Mouse (Mus musculus) kidney, embryonic 16.5 days (tissue): ENCODE data around the gene Smchd1. TPM values are rescaled to one million over a fixed set of nuclear protein-coding genes. Genes with fewer than 3 reads are reported as not detected.

Source experiments
- ATAC-seq: fragments of 200-750 bp; cut with Nextera tagmentation; 2 replicates; pipeline ENCODE4 v1.8.0; 2017; ENCODE audit warnings: moderate TSS enrichment; ENCODE audit not compliant: low FRiP score, low TSS enrichment
- H3K27ac ChIP-seq: fragments of 300-500 bp; sonication (generic); 2 replicates; pipeline ENCODE4 v1.5.1; 2014; ENCODE audit warnings: low read length
- H3K27me3 ChIP-seq: fragments of 300-500 bp; sonication (generic); 2 replicates; pipeline ENCODE4 v1.6.1; 2014; ENCODE audit warnings: low read length, control low read depth, mixed read lengths; ENCODE audit not compliant: insufficient read depth
- H3K36me3 ChIP-seq: fragments of 300-500 bp; sonication (generic); 2 replicates; pipeline ENCODE4 v1.6.1; 2014; ENCODE audit warnings: low read length, control low read depth, mixed read lengths; ENCODE audit not compliant: insufficient read depth
- H3K4me1 ChIP-seq: fragments of 300-500 bp; sonication (generic); 2 replicates; pipeline ENCODE4 v1.6.1; 2014; ENCODE audit warnings: low read length, control low read depth, mixed read lengths; ENCODE audit not compliant: insufficient read depth
- H3K4me2 ChIP-seq: fragments of 300-500 bp; sonication (generic); replicated peaks from 2 replicates; pipeline ENCODE4 v1.6.1; 2014; ENCODE audit warnings: low read depth, low read length
- H3K4me3 ChIP-seq: fragments of 300-500 bp; sonication (generic); 2 replicates; pipeline ENCODE4 v1.5.1; 2014; ENCODE audit warnings: mild to moderate bottlenecking, low read length
- H3K9ac ChIP-seq: fragments of 300-500 bp; sonication (generic); replicated peaks from 2 replicates; pipeline ENCODE4 v1.6.1; 2014; ENCODE audit warnings: low read length
- H3K9me3 ChIP-seq: fragments of 300-500 bp; sonication (generic); 2 replicates; pipeline ENCODE4 v1.6.1; 2016; ENCODE audit warnings: low read length, control low read depth
- WGBS: fragments of 180-500 bp; shearing (Covaris S2); extraction: QIAGEN DNeasy Blood & Tissue Kit; methylation state at CpG from one replicate; pipeline ENCODE4 v1.1.7; 2014; 5-methylcytosine and 5-hydroxymethylcytosine counted together
- polyA plus RNA-seq: library from polyadenylated mRNA; unstranded; fragments of >200 nt; fragmentation: Nextera tagmentation; extraction: Ambion mirVana; gene quantifications from 2 replicates; pipeline ENCODE4 v1.2.1, GENCODE M21; 2015

Smchd1 gene
- polyA plus RNA-seq, result 54.7 and 69.7 TPM in 2 replicates

DNA sequence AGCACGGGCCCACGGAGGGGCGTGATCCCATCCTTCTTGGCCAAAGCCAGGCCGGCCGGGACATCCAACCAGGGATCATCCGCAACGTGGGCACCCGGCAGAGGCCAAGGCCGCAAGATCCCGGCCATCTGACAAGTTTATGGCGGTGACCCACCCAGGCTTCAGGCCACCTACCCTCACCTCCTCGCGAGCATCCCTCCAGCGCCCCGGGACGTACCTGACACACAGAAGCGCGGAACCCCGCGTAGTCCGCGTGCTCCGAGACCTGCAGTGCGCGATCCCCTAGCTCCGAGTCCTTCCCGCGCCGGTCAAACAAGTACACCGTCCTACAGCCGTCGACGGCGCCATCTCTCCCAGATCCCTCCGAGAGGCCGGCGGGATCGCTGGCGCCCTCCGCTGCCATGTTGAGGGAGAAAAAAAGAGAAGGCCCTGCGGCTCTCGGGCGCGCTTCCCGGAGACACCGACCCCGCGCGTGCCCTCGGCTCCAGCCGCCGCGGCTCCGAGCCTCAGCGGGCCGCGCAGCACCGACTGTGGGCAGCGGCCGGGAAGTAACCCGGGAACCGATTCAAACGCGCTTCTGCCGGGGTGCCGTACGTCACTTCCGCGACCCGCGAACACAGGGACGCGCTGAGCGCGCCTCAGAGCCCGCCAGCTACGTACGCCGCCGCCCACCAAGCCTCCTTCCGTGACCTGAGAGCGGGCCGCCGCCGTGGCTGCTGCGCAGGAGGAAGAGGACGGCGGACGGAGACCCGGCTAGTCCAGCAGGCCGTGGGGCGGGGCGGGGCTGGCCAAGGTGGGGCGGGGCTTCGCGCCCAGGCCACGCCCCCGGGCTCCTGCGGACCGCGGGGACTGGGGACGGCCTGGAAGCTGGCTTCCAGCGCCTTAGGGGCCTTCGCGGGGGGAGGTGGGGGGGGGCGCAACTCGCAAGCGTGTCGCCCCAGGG, at the start of gene Smchd1:
TSS of gene Smchd1 (minus strand) at position 582 of the 943 bp plus-strand sequence.
- peak; percentile 96 for ATAC-seq
- Histone ChIP-seq H3K4me3 (peak within 1 kb of the TSS; percentile 77), H3K9me3 (no peaks in the 10 kb centered on the region), H3K27ac (peak within 1 kb of the TSS; percentile 99), H3K4me1 (peaks cover 13% of the 10 kb centered on the region), H3K9ac (peak within 1 kb of the TSS; percentile 98), H3K4me2 (peak within 1 kb of the TSS; percentile 88), H3K27me3 (no peaks in the 10 kb centered on the region), H3K36me3 (no peaks in the 10 kb centered on the region)
- WGBS, result under 1% methylated on average over 92 of the region's 109 CpGs

- Histone ChIP-seq H3K4me3 (no peak overlapping the region), H3K4me2 (no peak overlapping the region), H3K27me3 (no peaks in the 10 kb centered on the region), H3K9ac (no peak overlapping the region), H3K27ac (no peak overlapping the region), H3K9me3 (no peaks in the 10 kb centered on the region), H3K36me3 (peaks cover 57% of the 10 kb centered on the region), H3K4me1 (no peaks in the 10 kb centered on the region)
- WGBS, result 96% methylated on average over 11 of the region's 11 CpGs
- ATAC-seq, result no peak
Measured at GRCm38 (mm10) chr17:71510297-71510696, 35.2 kb upstream of the Smchd1 start.

- Histone ChIP-seq H3K27me3 (no peaks in the 10 kb centered on the region), H3K4me1 (no peaks in the 10 kb centered on the region), H3K4me3 (no peak overlapping the region), H3K9ac (no peak overlapping the region), H3K9me3 (no peaks in the 10 kb centered on the region), H3K27ac (no peak overlapping the region), H3K4me2 (no peak overlapping the region), H3K36me3 (peaks cover 52% of the 10 kb centered on the region)
- ATAC-seq, result no peak
- 90% methylated on average over 8 of the region's 8 CpGs for WGBS
Measured at GRCm38 (mm10) chr17:71506832-71507231, 31.7 kb upstream of the Smchd1 start.

DNA sequence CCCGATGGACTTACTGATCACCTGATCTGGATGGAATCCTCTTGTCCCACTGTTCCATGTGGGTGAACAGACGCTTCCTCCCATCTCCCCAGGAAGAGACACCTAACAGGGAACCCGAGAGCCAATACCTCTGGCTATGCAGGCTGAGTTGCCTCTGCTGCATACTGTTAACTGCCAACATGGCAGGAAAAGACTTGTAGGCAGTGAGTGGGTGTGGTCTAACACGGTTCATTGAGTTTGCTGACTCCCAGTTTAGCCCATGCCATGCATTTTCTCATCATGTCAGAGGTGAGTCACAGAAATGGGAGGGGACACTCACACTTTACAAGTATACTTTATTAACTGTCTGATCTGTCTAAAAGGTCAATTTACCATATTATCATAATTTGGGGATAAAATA, 20.6 kb upstream of the Smchd1 start:
- Histone ChIP-seq H3K27ac (no peak overlapping the region), H3K36me3 (peaks cover 54% of the 10 kb centered on the region), H3K9me3 (no peaks in the 10 kb centered on the region), H3K4me1 (peaks cover 7% of the 10 kb centered on the region; the same call in 1 of the 2 replicates), H3K27me3 (no peaks in the 10 kb centered on the region), H3K4me2 (no peak overlapping the region), H3K9ac (no peak overlapping the region), H3K4me3 (no peak overlapping the region)
- WGBS, result 83% methylated on average over 4 of the region's 4 CpGs
- no peak for ATAC-seq

- Histone ChIP-seq H3K9ac (no peak overlapping the region), H3K4me3 (no peak overlapping the region), H3K27ac (peak overlapping the region; percentile 68; the same call in 1 of the 2 replicates), H3K4me1 (peaks cover 14% of the 10 kb centered on the region), H3K27me3 (no peaks in the 10 kb centered on the region), H3K36me3 (peaks cover 19% of the 10 kb centered on the region), H3K9me3 (no peaks in the 10 kb centered on the region), H3K4me2 (no peak overlapping the region)
- WGBS, result 28% methylated on average over 4 of the region's 4 CpGs
- no peak for ATAC-seq
Measured at GRCm38 (mm10) chr17:71491332-71491686, 16.2 kb upstream of the Smchd1 start.

DNA sequence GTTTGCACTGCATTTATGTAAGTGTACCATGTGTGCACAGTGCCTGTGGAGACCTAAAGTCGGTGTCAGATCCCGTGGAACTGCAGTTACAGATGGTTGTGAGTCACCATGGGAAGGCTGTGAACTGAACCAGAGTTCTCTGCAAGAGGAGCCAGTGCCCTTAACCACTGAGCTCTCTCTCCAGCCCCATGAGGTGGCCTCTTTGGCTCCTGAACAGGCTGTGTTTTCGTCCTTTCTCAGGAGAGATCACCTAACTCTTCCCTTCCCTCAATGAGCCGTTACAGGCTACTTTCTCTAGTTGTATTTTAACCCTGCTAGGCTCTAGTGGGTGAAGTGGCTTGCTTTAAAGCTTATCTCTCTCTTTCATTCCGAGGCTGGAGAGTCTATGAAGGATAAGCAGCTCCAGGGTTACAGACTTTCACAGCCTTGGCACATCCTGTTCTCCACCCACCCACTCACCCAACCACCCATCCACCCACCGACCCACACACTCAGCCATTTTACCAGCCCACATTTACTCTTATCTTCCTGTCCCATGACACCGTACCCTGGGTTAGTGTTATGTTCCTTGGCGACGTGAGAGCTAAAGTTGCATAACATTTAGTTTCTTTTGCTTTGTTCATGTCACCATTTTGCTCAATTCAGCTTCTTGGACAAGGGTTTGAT, 15.7 kb upstream of the Smchd1 start:
- 60% methylated on average over 9 of the region's 9 CpGs for WGBS
- H3K9me3 ChIP-seq, result no peaks in the 10 kb centered on the region
- H3K4me3 ChIP-seq, result no peak overlapping the region
- H3K27ac ChIP-seq, result peak overlapping the region; percentile 68
- peaks cover 19% of the 10 kb centered on the region for H3K4me1 ChIP-seq
- ATAC-seq, result no peak
- peaks cover 14% of the 10 kb centered on the region for H3K36me3 ChIP-seq
- H3K4me2 ChIP-seq, result no peak overlapping the region
- H3K9ac ChIP-seq, result no peak overlapping the region
- H3K27me3 ChIP-seq, result no peaks in the 10 kb centered on the region

DNA sequence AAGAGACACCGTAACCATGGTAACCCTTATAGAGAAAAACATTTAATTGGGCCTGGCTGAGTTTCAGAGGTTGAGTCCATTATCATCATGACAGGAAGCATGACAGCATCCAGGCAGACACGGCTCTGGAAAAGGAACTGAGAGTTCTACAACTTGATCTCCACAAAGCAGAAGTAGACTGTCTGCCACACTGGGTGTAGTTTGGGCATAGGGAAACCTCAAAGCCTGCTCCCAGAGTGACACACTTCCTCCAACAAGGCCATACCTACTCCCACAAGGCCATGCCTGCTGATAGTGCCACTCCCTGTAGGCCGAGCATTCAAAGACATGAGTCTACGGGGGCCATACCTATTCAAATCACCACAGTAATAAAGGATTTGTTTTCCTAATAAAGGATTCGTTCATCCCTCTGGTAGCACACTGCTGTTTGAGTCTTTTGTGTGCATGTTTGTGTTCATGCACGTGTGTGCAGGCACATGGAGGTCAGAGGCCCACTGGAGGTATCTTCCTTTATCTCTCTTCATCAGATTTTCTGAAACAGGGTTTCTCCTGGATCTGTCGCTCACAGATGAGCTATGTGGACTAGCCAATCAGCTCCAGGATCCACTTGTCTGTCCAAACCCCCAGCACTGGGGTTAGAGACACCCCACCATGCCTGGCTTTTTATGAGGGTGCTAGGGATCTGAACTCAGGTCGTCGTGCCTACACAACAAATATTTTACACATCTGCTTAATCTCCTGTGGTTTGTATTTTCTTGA, 14.7 kb upstream of the Smchd1 start:
- ATAC-seq, result no peak
- no peak overlapping the region for H3K4me3 ChIP-seq
- no peaks in the 10 kb centered on the region for H3K27me3 ChIP-seq
- no peak overlapping the region for H3K27ac ChIP-seq
- no peak overlapping the region for H3K9ac ChIP-seq
- no peaks in the 10 kb centered on the region for H3K9me3 ChIP-seq
- no peak overlapping the region for H3K4me2 ChIP-seq
- peaks cover 4% of the 10 kb centered on the region for H3K36me3 ChIP-seq
- H3K4me1 ChIP-seq, result peaks cover 26% of the 10 kb centered on the region
- 86% methylated on average over 9 of the region's 9 CpGs for WGBS

- H3K9me3 ChIP-seq, result no peaks in the 10 kb centered on the region
- H3K27me3 ChIP-seq, result no peaks in the 10 kb centered on the region
- peak overlapping the region; percentile 25 for H3K4me3 ChIP-seq
- 3% methylated on average over 8 of the region's 8 CpGs for WGBS
- peak; percentile 75 for ATAC-seq
- no peaks in the 10 kb centered on the region for H3K36me3 ChIP-seq
- peak overlapping the region; percentile 51 for H3K9ac ChIP-seq
- H3K4me1 ChIP-seq, result peaks cover 24% of the 10 kb centered on the region
- H3K27ac ChIP-seq, result peak overlapping the region; percentile 93
- peak overlapping the region; percentile 46 for H3K4me2 ChIP-seq
Measured at GRCm38 (mm10) chr17:71486231-71486851, 11.2 kb upstream of the Smchd1 start.

GRCm38 (mm10) chr17:71485791-71486230, 10.7 kb upstream of the Smchd1 start:
- H3K9me3 ChIP-seq, result no peaks in the 10 kb centered on the region
- H3K9ac ChIP-seq, result peak overlapping the region; percentile 51
- WGBS, result 19% methylated on average over 12 of the region's 12 CpGs
- ATAC-seq, result peak; percentile 49
- no peaks in the 10 kb centered on the region for H3K36me3 ChIP-seq
- H3K27ac ChIP-seq, result peak overlapping the region; percentile 93
- peak overlapping the region; percentile 25 for H3K4me3 ChIP-seq
- peaks cover 19% of the 10 kb centered on the region for H3K4me1 ChIP-seq
- H3K4me2 ChIP-seq, result peak overlapping the region; percentile 46
- H3K27me3 ChIP-seq, result no peaks in the 10 kb centered on the region
